Mouse (Mus musculus): Measurements from ENCODE around the gene Lypd6. TPM values are rescaled to one million over a fixed set of nuclear protein-coding genes. Genes with fewer than 3 reads are reported as not detected.

Gene Lypd6
- not detected in 4 replicates for total RNA-seq (2023; ENCODE audit: inconsistent age)

DNA sequence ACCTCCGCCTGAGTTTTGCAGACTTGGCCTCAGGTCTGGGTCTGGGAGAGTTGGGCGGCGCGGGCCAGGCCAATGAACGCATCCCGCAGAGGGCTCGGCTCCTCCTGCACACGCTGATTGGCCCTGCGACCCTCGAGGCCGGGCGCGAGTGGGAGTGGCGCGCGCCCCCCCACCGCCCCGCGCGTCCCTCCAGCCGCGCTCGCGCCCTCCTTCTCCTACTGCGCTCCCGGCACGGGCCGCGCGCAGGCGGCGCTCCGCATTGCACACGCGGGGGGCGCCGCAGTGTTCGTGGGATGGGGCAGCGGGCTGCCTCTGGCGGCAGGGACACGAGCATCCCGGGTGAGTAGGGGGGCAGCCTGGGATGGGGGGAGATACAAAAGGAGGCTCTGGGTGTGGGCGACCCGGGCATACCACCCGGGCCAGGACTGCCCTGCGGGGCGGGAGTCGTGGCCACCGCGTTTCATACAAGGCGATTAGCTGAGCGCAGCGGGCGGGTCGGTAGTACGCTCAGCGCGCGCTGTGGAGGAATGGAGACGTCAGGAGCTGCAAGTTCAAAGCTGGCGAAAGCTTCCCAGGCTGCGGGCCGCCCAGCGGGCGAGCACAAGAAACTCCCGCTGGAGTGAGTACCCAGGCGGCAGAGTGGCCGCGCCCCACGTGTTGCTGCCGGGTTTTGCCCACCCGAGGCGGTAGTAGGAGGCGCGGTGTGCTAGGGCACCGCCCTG lies at the start of gene Lypd6:
Lypd6 (plus strand) TSS at position 184 of the 722 bp plus-strand sequence.

Other genes with a start within 250 kb of the Lypd6 start
- gene Mmadhc, start 230.4 kb downstream of the Lypd6 start, total RNA-seq (2023; ENCODE audit: inconsistent age), result 37.8 to 48.3 TPM (median 42.0 TPM) in 4 replicates